8 mouse cellular contexts compared by ENCODE assay signal in genomic region chr5:88764987-88765481, GRCm38 (mm10). TPM values are rescaled to one million over a fixed set of nuclear protein-coding genes. Genes with fewer than 3 reads are reported as not detected.
A peak's percentile ranks its signal among the peaks of the same experiment; 100 is the strongest.
DNase-seq lines count a peak whose midpoint lies in the region; ATAC-seq and TF ChIP-seq lines count a peak whose summit lies in the region.

Dck (plus strand) TSS chr5:88764996.

- no peaks in the 10 kb centered on the region for H3K9me3 ChIP-seq in heart, embryonic 16.5 days (replicated peaks; ENCODE audit: control insufficient read depth, low read length)
- no peaks in the 10 kb centered on the region for H3K9me3 ChIP-seq in liver, embryonic 15.5 days (replicated peaks)
- H3K9me3 ChIP-seq in neural tube, embryonic 11.5 days (ENCODE audit: control insufficient read depth, low read length): no peaks in the 10 kb centered on the region
- no peaks in the 10 kb centered on the region for H3K9me3 ChIP-seq in stomach, embryonic 16.5 days (replicated peaks; ENCODE audit: control insufficient read depth, low read length)

- peak within 1 kb of the TSS; percentile 97 for H3K4me3 ChIP-seq in bone marrow macrophage, adult 2 months (ENCODE audit: insufficient read depth, low read length)
- peak within 1 kb of the TSS; percentile 73 for H3K4me3 ChIP-seq in heart, embryonic 16.5 days (ENCODE audit: low read length)
- peak within 1 kb of the TSS; percentile 82 for H3K4me3 ChIP-seq in liver, embryonic 15.5 days (replicated peaks)
- peak within 1 kb of the TSS; percentile 78 for H3K4me3 ChIP-seq in neural tube, embryonic 11.5 days (ENCODE audit: low read depth, low read length)
- peak within 1 kb of the TSS; percentile 89 for H3K4me3 ChIP-seq in stomach, embryonic 16.5 days (replicated peaks; ENCODE audit: low read length)

- peak within 1 kb of the TSS; percentile 79 for H3K9ac ChIP-seq in heart, embryonic 16.5 days (ENCODE audit: low read length)
- H3K9ac ChIP-seq in liver, embryonic 15.5 days: peak within 1 kb of the TSS; percentile 93
- H3K9ac ChIP-seq in neural tube, embryonic 11.5 days (ENCODE audit: low read length): peak within 1 kb of the TSS; percentile 89
- H3K9ac ChIP-seq in stomach, embryonic 16.5 days (ENCODE audit: low read length): peak within 1 kb of the TSS; percentile 87

- no peak for TF ChIP-seq POLR2A in bone marrow macrophage, adult 2 months (IDR thresholded peaks at IDR 0.05; ENCODE audit: borderline replicate concordance, low read depth, low read length)

- H3K27me3 ChIP-seq in heart, embryonic 16.5 days (ENCODE audit: control insufficient read depth, insufficient read depth, low read length): no peaks in the 10 kb centered on the region
- no peaks in the 10 kb centered on the region for H3K27me3 ChIP-seq in liver, embryonic 15.5 days
- no peaks in the 10 kb centered on the region for H3K27me3 ChIP-seq in neural tube, embryonic 11.5 days (ENCODE audit: control insufficient read depth, insufficient read depth, low read length)
- H3K27me3 ChIP-seq in stomach, embryonic 16.5 days (ENCODE audit: control insufficient read depth, insufficient read depth, low read length): no peaks in the 10 kb centered on the region

- H3K4me1 ChIP-seq in bone marrow macrophage, adult 2 months (ENCODE audit: control insufficient read depth, insufficient read depth, low read length): peaks cover 28% of the 10 kb centered on the region
- H3K4me1 ChIP-seq in heart, embryonic 16.5 days (ENCODE audit: control insufficient read depth, insufficient read depth, low read length): peaks cover 15% of the 10 kb centered on the region
- H3K4me1 ChIP-seq in liver, embryonic 15.5 days (replicated peaks): peaks cover 49% of the 10 kb centered on the region
- peaks cover 10% of the 10 kb centered on the region for H3K4me1 ChIP-seq in neural tube, embryonic 11.5 days (ENCODE audit: control insufficient read depth, insufficient read depth, low read length)
- peaks cover 20% of the 10 kb centered on the region; the same call in 1 of the 2 replicates for H3K4me1 ChIP-seq in stomach, embryonic 16.5 days (ENCODE audit: control insufficient read depth, insufficient read depth, low read length)

- TF ChIP-seq CTCF in bone marrow macrophage, adult 2 months (IDR thresholded peaks at IDR 0.05; ENCODE audit: low read depth, low read length): no peak

- peak; percentile 98 for DNase-seq in CD4-positive helper T cell, adult 2 months (ENCODE audit: low read depth, low spot score)
- peak; percentile 86 for DNase-seq in fibroblast of lung, adult 2 months (ENCODE audit: low read depth)
- DNase-seq in kidney, postnatal 4 days: peak; percentile 99 to 100
- peak; percentile 99 for DNase-seq in neural tube, embryonic 11.5 days (ENCODE audit: low spot score)

- WGBS in heart, embryonic 16.5 days: under 1% methylated on average over 51 of the region's 51 CpGs
- WGBS in liver, embryonic 15.5 days (ENCODE audit: insufficient replicate concordance): under 1% methylated on average over 51 of the region's 51 CpGs
- WGBS in neural tube, embryonic 11.5 days: under 1% methylated on average over 50 of the region's 51 CpGs
- 0% methylated on average over 47 of the region's 51 CpGs for WGBS in stomach, embryonic 16.5 days

- H3K27ac ChIP-seq in bone marrow macrophage, adult 2 months (ENCODE audit: insufficient read depth, low read depth, low read length): peak within 1 kb of the TSS; percentile 76
- H3K27ac ChIP-seq in heart, embryonic 16.5 days (ENCODE audit: low read length): peak within 1 kb of the TSS; percentile 83
- H3K27ac ChIP-seq in liver, embryonic 15.5 days (replicated peaks): peak within 1 kb of the TSS; percentile 94
- H3K27ac ChIP-seq in neural tube, embryonic 11.5 days (ENCODE audit: low read depth, low read length): peak within 1 kb of the TSS; percentile 93
- peak within 1 kb of the TSS; percentile 92 for H3K27ac ChIP-seq in stomach, embryonic 16.5 days (ENCODE audit: low read length)

- ATAC-seq in heart, embryonic 16.5 days (replicated peaks; ENCODE audit: extremely low read depth, insufficient read depth, low FRiP score): peak; percentile 100
- peak; percentile 98 for ATAC-seq in liver, embryonic 15.5 days (ENCODE audit: insufficient read depth)
- peak; percentile 100 for ATAC-seq in neural tube, embryonic 11.5 days (ENCODE audit: insufficient read depth, low FRiP score, low TSS enrichment)
- peak; percentile 100 for ATAC-seq in stomach, embryonic 16.5 days (ENCODE audit: insufficient read depth, low FRiP score)

- no peaks in the 10 kb centered on the region; the same call in 1 of the 2 replicates for H3K36me3 ChIP-seq in heart, embryonic 16.5 days (ENCODE audit: control insufficient read depth, insufficient read depth)
- H3K36me3 ChIP-seq in liver, embryonic 15.5 days (replicated peaks): peaks cover 26% of the 10 kb centered on the region
- H3K36me3 ChIP-seq in neural tube, embryonic 11.5 days (ENCODE audit: control insufficient read depth, insufficient read depth, low read length): no peaks in the 10 kb centered on the region
- H3K36me3 ChIP-seq in stomach, embryonic 16.5 days (ENCODE audit: control insufficient read depth, insufficient read depth, low read length): no peaks in the 10 kb centered on the region

- H3K4me2 ChIP-seq in heart, embryonic 16.5 days (ENCODE audit: low read depth, low read length): peak within 1 kb of the TSS; percentile 70
- H3K4me2 ChIP-seq in liver, embryonic 15.5 days: peak within 1 kb of the TSS; percentile 69
- H3K4me2 ChIP-seq in neural tube, embryonic 11.5 days (ENCODE audit: low read depth): peak within 1 kb of the TSS; percentile 50
- peak within 1 kb of the TSS; percentile 79 for H3K4me2 ChIP-seq in stomach, embryonic 16.5 days (ENCODE audit: low read depth, low read length)

RNA-seq across cellular contexts. Expression of gene Dck, which starts in this region (rescaled TPM):
- 100 and 105 TPM in 2 replicates for polyA plus RNA-seq in bone marrow macrophage, adult 2 months (2012; ENCODE audit: insufficient read depth, insufficient read length, missing spikeins)
- 30.5 and 44.5 TPM in 2 replicates for polyA plus RNA-seq in heart, embryonic 16.5 days (2015; fragmentation: Nextera tagmentation; extraction: Ambion mirVana)
- 90.6 and 96.1 TPM in 2 replicates for polyA plus RNA-seq in liver, embryonic 15.5 days (2015; fragmentation: Nextera tagmentation; extraction: Ambion mirVana)
- 118 and 119 TPM in 2 replicates for polyA plus RNA-seq in neural tube, embryonic 11.5 days (2014; fragmentation: Nextera tagmentation; extraction: Ambion mirVana)
- polyA plus RNA-seq in stomach, embryonic 16.5 days (2015; fragmentation: Nextera tagmentation; extraction: Ambion mirVana): 35.9 and 38.6 TPM in 2 replicates

Comparison
In these comparisons a context has a peak if more than half of its experiments do, and no peak if none do; other contexts are left out.
1. Peak in every context shown above with its lines: DNase-seq, ATAC-seq, H3K4me3 ChIP-seq and H3K27ac ChIP-seq.